Mouse (Mus musculus): Measurements from ENCODE around the gene Hist2h2ab. TPM values are rescaled to one million over a fixed set of nuclear protein-coding genes. Genes with fewer than 3 reads are reported as not detected.

The Hist2h2ab gene
- total and polyA plus RNA-seq, 3 experiments: 0.14 to 435 (median 38.7) TPM

- H3K9me3 ChIP-seq (replicated peaks): no peaks in the 10 kb centered on the region
- no peaks in the 10 kb centered on the region for H3K36me3 ChIP-seq (replicated peaks)
- peak overlapping the region; percentile 62 for H3K4me3 ChIP-seq (ENCODE audit: low read depth, low read length)
- ATAC-seq (ENCODE audit: extremely low read depth, insufficient number of reproducible peaks, low FRiP score, poor library complexity, severe bottlenecking) (peak; percentile 94), DNase-seq (ENCODE audit: low spot score) (peak; percentile 51)
- H3K4me1 ChIP-seq (ENCODE audit: insufficient read depth, low read depth, low read length): peaks cover 53% of the 10 kb centered on the region
- no peaks in the 10 kb centered on the region for H3K27me3 ChIP-seq (ENCODE audit: insufficient read depth, low read length)
- TF ChIP-seq TAL1 (conservative IDR thresholded peaks at IDR 0.05; ENCODE audit: low read depth, low read length) (peak; percentile 78), CTCF (IDR thresholded peaks at IDR 0.05; ENCODE audit: low read depth, low read length) (no peak)
Measured at GRCm38 (mm10) chr3:96254683-96255355, 35.2 kb downstream of the Hist2h2ab start.

- ATAC-seq (ENCODE audit: extremely low read depth, insufficient number of reproducible peaks, low FRiP score, poor library complexity, severe bottlenecking) (no peak), DNase-seq (ENCODE audit: low spot score) (no peak)
- no peaks in the 10 kb centered on the region for H3K27me3 ChIP-seq (ENCODE audit: insufficient read depth, low read length)
- H3K4me1 ChIP-seq (ENCODE audit: insufficient read depth, low read depth, low read length): peaks cover 53% of the 10 kb centered on the region
- peak overlapping the region; percentile 27; the same call in 1 of the 2 replicates for H3K4me3 ChIP-seq (ENCODE audit: low read depth, low read length)
- H3K9me3 ChIP-seq (replicated peaks): no peaks in the 10 kb centered on the region
- TF ChIP-seq POLR2AphosphoS5 (IDR thresholded peaks at IDR 0.05; ENCODE audit: insufficient replicate concordance, low read depth, low read length): no peak
- TF ChIP-seq CTCF (IDR thresholded peaks at IDR 0.05; ENCODE audit: low read depth, low read length): no peak
- no peak for TF ChIP-seq GATA1 (IDR thresholded peaks at IDR 0.05; ENCODE audit: borderline replicate concordance, low read length)
- no peak for TF ChIP-seq GATA2 (IDR thresholded peaks at IDR 0.05; ENCODE audit: borderline replicate concordance, low read depth, low read length)
- no peak for TF ChIP-seq TAL1 (conservative IDR thresholded peaks at IDR 0.05; ENCODE audit: low read depth, low read length)
- H3K36me3 ChIP-seq (replicated peaks): no peaks in the 10 kb centered on the region
Measured at GRCm38 (mm10) chr3:96255926-96256593, 36.4 kb downstream of the Hist2h2ab start.

GRCm38 (mm10) chr3:96257190-96257589 lies 37.5 kb downstream of the Hist2h2ab start:
- ATAC-seq (ENCODE audit: extremely low read depth, insufficient number of reproducible peaks, low FRiP score, poor library complexity, severe bottlenecking) (no peak), DNase-seq (ENCODE audit: low spot score) (no peak)
- H3K9me3 ChIP-seq (replicated peaks): no peaks in the 10 kb centered on the region
- no peaks in the 10 kb centered on the region for H3K27me3 ChIP-seq (ENCODE audit: insufficient read depth, low read length)
- no peaks in the 10 kb centered on the region for H3K36me3 ChIP-seq (replicated peaks)
- H3K4me1 ChIP-seq (ENCODE audit: insufficient read depth, low read depth, low read length): peaks cover 62% of the 10 kb centered on the region
- no peak overlapping the region for H3K4me3 ChIP-seq (ENCODE audit: low read depth, low read length)
- no peak for TF ChIP-seq POLR2AphosphoS5 (IDR thresholded peaks at IDR 0.05; ENCODE audit: insufficient replicate concordance, low read depth, low read length)
- no peak for TF ChIP-seq TAL1 (conservative IDR thresholded peaks at IDR 0.05; ENCODE audit: low read depth, low read length)
- no peak for TF ChIP-seq GATA2 (IDR thresholded peaks at IDR 0.05; ENCODE audit: borderline replicate concordance, low read depth, low read length)
- no peak for TF ChIP-seq GATA1 (IDR thresholded peaks at IDR 0.05; ENCODE audit: borderline replicate concordance, low read length)
- no peak for TF ChIP-seq CTCF (IDR thresholded peaks at IDR 0.05; ENCODE audit: low read depth, low read length)

GRCm38 (mm10) chr3:96260220-96260619 lies 40.6 kb downstream of the Hist2h2ab start:
- no peak for ATAC-seq (ENCODE audit: extremely low read depth, insufficient number of reproducible peaks, low FRiP score, poor library complexity, severe bottlenecking)
- Histone ChIP-seq H3K9me3 (replicated peaks) (no peaks in the 10 kb centered on the region), H3K4me1 (ENCODE audit: insufficient read depth, low read depth, low read length) (peaks cover 71% of the 10 kb centered on the region), H3K36me3 (replicated peaks) (no peaks in the 10 kb centered on the region), H3K4me3 (ENCODE audit: low read depth, low read length) (no peak overlapping the region), H3K27me3 (ENCODE audit: insufficient read depth, low read length) (no peaks in the 10 kb centered on the region)
- TF ChIP-seq GATA2 (IDR thresholded peaks at IDR 0.05; ENCODE audit: borderline replicate concordance, low read depth, low read length): no peak
- TF ChIP-seq TAL1 (conservative IDR thresholded peaks at IDR 0.05; ENCODE audit: low read depth, low read length): no peak
- no peak for TF ChIP-seq POLR2AphosphoS5 (IDR thresholded peaks at IDR 0.05; ENCODE audit: insufficient replicate concordance, low read depth, low read length)
- no peak for TF ChIP-seq CTCF (IDR thresholded peaks at IDR 0.05; ENCODE audit: low read depth, low read length)
- TF ChIP-seq GATA1 (IDR thresholded peaks at IDR 0.05; ENCODE audit: borderline replicate concordance, low read length): no peak
- DNase-seq (ENCODE audit: low spot score): no peak

GRCm38 (mm10) chr3:96261623-96262022 lies 42.0 kb downstream of the Hist2h2ab start:
- peaks cover 58% of the 10 kb centered on the region for H3K4me1 ChIP-seq (ENCODE audit: insufficient read depth, low read depth, low read length)
- peak overlapping the region; percentile 75; the same call in 1 of the 2 replicates for H3K4me3 ChIP-seq (ENCODE audit: low read depth, low read length)
- no peaks in the 10 kb centered on the region for H3K27me3 ChIP-seq (ENCODE audit: insufficient read depth, low read length)
- TF ChIP-seq TAL1 (conservative IDR thresholded peaks at IDR 0.05; ENCODE audit: low read depth, low read length): no peak
- TF ChIP-seq CTCF (IDR thresholded peaks at IDR 0.05; ENCODE audit: low read depth, low read length): no peak
- TF ChIP-seq GATA2 (IDR thresholded peaks at IDR 0.05; ENCODE audit: borderline replicate concordance, low read depth, low read length): no peak
- no peak for TF ChIP-seq GATA1 (IDR thresholded peaks at IDR 0.05; ENCODE audit: borderline replicate concordance, low read length)
- TF ChIP-seq POLR2AphosphoS5 (IDR thresholded peaks at IDR 0.05; ENCODE audit: insufficient replicate concordance, low read depth, low read length): no peak
- ATAC-seq (ENCODE audit: extremely low read depth, insufficient number of reproducible peaks, low FRiP score, poor library complexity, severe bottlenecking): no peak
- no peaks in the 10 kb centered on the region for H3K9me3 ChIP-seq (replicated peaks)
- no peak for DNase-seq (ENCODE audit: low spot score)
- H3K36me3 ChIP-seq (replicated peaks): no peaks in the 10 kb centered on the region

GRCm38 (mm10) chr3:96262216-96262875 lies 42.7 kb downstream of the Hist2h2ab start:
- H3K4me1 ChIP-seq (ENCODE audit: insufficient read depth, low read depth, low read length): peaks cover 58% of the 10 kb centered on the region
- peak; percentile 78 for ATAC-seq (ENCODE audit: extremely low read depth, insufficient number of reproducible peaks, low FRiP score, poor library complexity, severe bottlenecking)
- TF ChIP-seq CTCF (IDR thresholded peaks at IDR 0.05; ENCODE audit: low read depth, low read length) (no peak), POLR2AphosphoS5 (IDR thresholded peaks at IDR 0.05; ENCODE audit: insufficient replicate concordance, low read depth, low read length) (peak; percentile 92), TAL1 (conservative IDR thresholded peaks at IDR 0.05; ENCODE audit: low read depth, low read length) (no peak), GATA1 (IDR thresholded peaks at IDR 0.05; ENCODE audit: borderline replicate concordance, low read length) (no peak), GATA2 (IDR thresholded peaks at IDR 0.05; ENCODE audit: borderline replicate concordance, low read depth, low read length) (no peak)
- DNase-seq (ENCODE audit: low spot score): peak; percentile 54
- no peaks in the 10 kb centered on the region for H3K36me3 ChIP-seq (replicated peaks)
- no peaks in the 10 kb centered on the region for H3K9me3 ChIP-seq (replicated peaks)
- H3K27me3 ChIP-seq (ENCODE audit: insufficient read depth, low read length): no peaks in the 10 kb centered on the region
- H3K4me3 ChIP-seq (ENCODE audit: low read depth, low read length): peak overlapping the region; percentile 75
